Mouse (Mus musculus): Measurements from ENCODE around the gene Celf2.

- TF ChIP-seq CTCF (IDR thresholded peaks at IDR 0.05; ENCODE audit: extremely low read depth, insufficient read length, insufficient replicate concordance, low read depth, low read length), result no peak
- TF ChIP-seq POLR2A (IDR thresholded peaks at IDR 0.05; ENCODE audit: low read depth, low read length), result no peak
Measured at GRCm38 (mm10) chr2:7115161-7115560, 394.2 kb downstream of the Celf2 start.
